Mouse (Mus musculus): ENCODE data around the gene Cacnb3. TPM values are rescaled to one million over a fixed set of nuclear protein-coding genes. Genes with fewer than 3 reads are reported as not detected.

The Cacnb3 gene
- total RNA-seq, 1 experiment: 32.0 TPM

DNA sequence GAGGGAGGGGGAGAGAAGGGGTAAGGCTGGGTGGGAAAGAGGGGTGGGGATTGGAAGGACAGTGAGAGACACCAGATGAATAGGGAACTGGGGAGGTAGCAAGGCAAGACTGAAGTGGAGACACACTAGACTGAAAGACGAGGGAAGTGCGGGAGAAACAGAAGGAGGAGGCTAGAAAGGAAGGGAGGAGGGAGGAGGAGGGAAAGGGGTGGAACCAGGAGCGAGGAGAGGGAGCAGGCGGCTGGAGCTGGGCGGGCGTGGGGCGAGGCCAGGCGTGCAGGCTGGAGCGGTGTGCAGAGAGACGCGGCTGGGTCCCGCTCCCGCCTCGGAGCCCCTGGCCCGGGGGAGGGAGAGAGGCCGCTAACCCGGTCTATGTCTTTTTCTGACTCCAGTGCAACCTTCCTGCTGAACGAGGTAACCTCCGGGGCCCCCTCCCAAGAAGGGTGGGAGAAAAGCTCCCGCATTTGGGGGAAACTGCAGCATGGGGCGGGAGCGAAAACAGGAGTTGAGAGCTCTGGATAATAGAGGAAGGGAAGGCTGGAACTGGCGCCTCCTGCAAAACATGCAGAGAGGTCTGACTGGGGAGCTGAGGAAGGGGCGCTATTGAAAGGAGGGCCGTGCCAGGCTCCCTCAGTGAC is 1.6 kb downstream of the Cacnb3 start:
- H3K27ac ChIP-seq (ENCODE audit: insufficient read depth, low read depth, low read length, poor library complexity, severe bottlenecking): no peak overlapping the region; the same call in 1 of the 2 replicates
- H3K36me3 ChIP-seq (ENCODE audit: control insufficient read depth, insufficient read depth, low read length, poor library complexity, severe bottlenecking): no peaks in the 10 kb centered on the region
- in situ Hi-C loops (cut with MboI; ENCODE audit: low sequenced_read_pairs in 2 of 2, unreplicated experiment in 2 of 2): no loop called here
- DNase-seq (ENCODE audit: low read depth, low spot score): no peak
- TF ChIP-seq HCFC1 (IDR thresholded peaks at IDR 0.05; ENCODE audit: borderline replicate concordance, insufficient read depth, low read length) (no peak), MAFK (IDR thresholded peaks at IDR 0.05; ENCODE audit: insufficient read depth, low read depth, low read length) (no peak), ZNF384 (IDR thresholded peaks at IDR 0.05; ENCODE audit: low read depth, low read length) (no peak), CHD2 (IDR thresholded peaks at IDR 0.05; ENCODE audit: low read depth, low read length) (no peak)
- H3K9ac ChIP-seq (ENCODE audit: insufficient read depth, low read depth, low read length, poor library complexity, severe bottlenecking): peak overlapping the region; percentile 15; the same call in 1 of the 2 replicates
- peaks cover 8 to 46% of the 10 kb centered on the region in 2 experiments; a peak in 3 of 4 replicates for H3K4me1 ChIP-seq (ENCODE audit: control insufficient read depth in 2 of 2, insufficient read depth in 2 of 2, low read length in 2 of 2, poor library complexity in 1 of 2)
- H3K9me3 ChIP-seq (ENCODE audit: control insufficient read depth, insufficient read depth, low read depth, low read length): no peaks in the 10 kb centered on the region
- peak overlapping the region; percentile 31 to 54 for H3K4me3 ChIP-seq (ENCODE audit: insufficient read depth in 1 of 2, low read depth in 1 of 2, low read length in 2 of 2, poor library complexity in 1 of 2, severe bottlenecking in 1 of 2)

DNA sequence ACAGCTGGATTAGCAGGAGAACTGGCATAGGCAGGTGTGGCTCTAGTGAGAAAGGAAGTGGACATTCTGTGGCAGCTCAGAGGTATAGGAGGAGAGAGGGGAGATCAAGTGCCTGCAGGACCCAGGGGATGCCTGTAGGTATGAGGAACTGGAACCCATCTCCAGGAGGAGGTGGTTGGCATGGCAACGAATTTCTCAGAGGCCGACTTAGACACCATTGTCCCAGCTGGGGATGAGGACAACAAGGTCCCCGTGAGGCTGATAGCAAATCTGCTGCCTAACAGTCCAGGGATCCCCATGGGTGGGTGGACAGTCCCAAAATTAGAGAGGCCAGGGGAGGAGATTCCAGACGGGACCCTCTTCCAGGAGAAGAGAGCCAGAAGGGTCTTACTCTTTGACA is 2.3 kb downstream of the Cacnb3 start:
- no peak for TF ChIP-seq CHD2 (IDR thresholded peaks at IDR 0.05; ENCODE audit: low read depth, low read length)
- no peak for TF ChIP-seq MAFK (IDR thresholded peaks at IDR 0.05; ENCODE audit: insufficient read depth, low read depth, low read length)
- TF ChIP-seq ZC3H11A (IDR thresholded peaks at IDR 0.05; ENCODE audit: borderline replicate concordance, low read depth, low read length): no peak
- no peak for TF ChIP-seq HCFC1 (IDR thresholded peaks at IDR 0.05; ENCODE audit: borderline replicate concordance, insufficient read depth, low read length)
- no peak for TF ChIP-seq ZNF384 (IDR thresholded peaks at IDR 0.05; ENCODE audit: low read depth, low read length)
- H3K4me3 ChIP-seq (ENCODE audit: insufficient read depth in 1 of 2, low read depth in 1 of 2, low read length in 2 of 2, poor library complexity in 1 of 2, severe bottlenecking in 1 of 2): no peak overlapping the region
- in situ Hi-C loops (cut with MboI; ENCODE audit: low sequenced_read_pairs in 2 of 2, unreplicated experiment in 2 of 2): no loop called here

DNA sequence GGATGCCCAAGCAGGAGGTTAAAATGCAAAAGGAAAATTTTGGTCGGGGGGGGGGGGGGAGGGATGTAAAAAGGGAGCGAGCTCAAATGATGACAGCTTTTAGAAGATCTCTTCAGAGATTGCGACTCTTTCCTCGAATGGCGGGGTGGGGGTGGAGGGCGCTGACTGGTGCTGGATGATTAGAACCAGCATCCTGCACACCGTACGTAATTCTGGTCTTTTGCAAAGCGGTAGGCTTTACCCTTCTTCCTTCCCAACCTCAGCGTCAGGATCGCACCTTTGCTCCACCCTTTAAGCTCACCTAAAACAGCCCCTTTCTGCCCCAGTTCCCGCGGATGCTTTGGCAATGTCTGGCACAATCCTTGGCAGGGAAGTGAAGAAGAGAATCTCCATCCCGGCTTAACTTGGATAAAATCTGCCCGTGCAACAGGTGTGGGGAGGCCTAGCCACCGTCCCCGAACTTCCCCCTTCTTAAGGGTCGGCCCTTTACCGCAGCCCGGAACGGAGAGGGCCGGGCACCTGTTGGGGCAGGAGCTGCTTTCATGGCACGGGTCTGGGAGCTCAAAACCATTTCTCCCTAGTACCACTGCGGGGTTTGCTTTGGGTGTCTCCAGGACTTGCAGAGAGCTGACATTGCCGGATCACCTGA is 3.3 kb downstream of the Cacnb3 start:
- Histone ChIP-seq H3K9ac (ENCODE audit: insufficient read depth, low read depth, low read length, poor library complexity, severe bottlenecking) (peak overlapping the region; percentile 78; the same call in 1 of the 2 replicates), H3K27ac (ENCODE audit: insufficient read depth, low read depth, low read length, poor library complexity, severe bottlenecking) (0 out of 2 replicates have a peak overlapping the region, but pooled peaks have one; percentile 76), H3K9me3 (ENCODE audit: control insufficient read depth, insufficient read depth, low read depth, low read length) (no peaks in the 10 kb centered on the region), H3K4me1 (ENCODE audit: control insufficient read depth in 2 of 2, insufficient read depth in 2 of 2, low read length in 2 of 2, poor library complexity in 1 of 2) (peaks cover 10 to 45% of the 10 kb centered on the region in 2 experiments), H3K36me3 (ENCODE audit: control insufficient read depth, insufficient read depth, low read length, poor library complexity, severe bottlenecking) (no peaks in the 10 kb centered on the region), H3K4me3 (ENCODE audit: insufficient read depth in 1 of 2, low read depth in 1 of 2, low read length in 2 of 2, poor library complexity in 1 of 2, severe bottlenecking in 1 of 2) (peak overlapping the region; percentile 79 to 93)
- no peak for DNase-seq (ENCODE audit: low read depth, low spot score)
- no peak for TF ChIP-seq ZC3H11A (IDR thresholded peaks at IDR 0.05; ENCODE audit: borderline replicate concordance, low read depth, low read length)
- no peak for TF ChIP-seq MAFK (IDR thresholded peaks at IDR 0.05; ENCODE audit: insufficient read depth, low read depth, low read length)
- no peak for TF ChIP-seq CHD2 (IDR thresholded peaks at IDR 0.05; ENCODE audit: low read depth, low read length)
- TF ChIP-seq HCFC1 (IDR thresholded peaks at IDR 0.05; ENCODE audit: borderline replicate concordance, insufficient read depth, low read length): no peak
- no peak for TF ChIP-seq ZNF384 (IDR thresholded peaks at IDR 0.05; ENCODE audit: low read depth, low read length)
- in situ Hi-C loops (cut with MboI; ENCODE audit: low sequenced_read_pairs in 2 of 2, unreplicated experiment in 2 of 2): no loop called here

More for the DNA sequence above, 2.3 kb downstream of the Cacnb3 start:
- Histone ChIP-seq H3K4me1 (ENCODE audit: control insufficient read depth in 2 of 2, insufficient read depth in 2 of 2, low read length in 2 of 2, poor library complexity in 1 of 2) (peaks cover 10 to 50% of the 10 kb centered on the region in 2 experiments), H3K9me3 (ENCODE audit: control insufficient read depth, insufficient read depth, low read depth, low read length) (no peaks in the 10 kb centered on the region), H3K9ac (ENCODE audit: insufficient read depth, low read depth, low read length, poor library complexity, severe bottlenecking) (peak overlapping the region; percentile 15; the same call in 1 of the 2 replicates), H3K36me3 (ENCODE audit: control insufficient read depth, insufficient read depth, low read length, poor library complexity, severe bottlenecking) (no peaks in the 10 kb centered on the region), H3K27ac (ENCODE audit: insufficient read depth, low read depth, low read length, poor library complexity, severe bottlenecking) (no peak overlapping the region)
- no peak for DNase-seq (ENCODE audit: low read depth, low spot score)

DNA sequence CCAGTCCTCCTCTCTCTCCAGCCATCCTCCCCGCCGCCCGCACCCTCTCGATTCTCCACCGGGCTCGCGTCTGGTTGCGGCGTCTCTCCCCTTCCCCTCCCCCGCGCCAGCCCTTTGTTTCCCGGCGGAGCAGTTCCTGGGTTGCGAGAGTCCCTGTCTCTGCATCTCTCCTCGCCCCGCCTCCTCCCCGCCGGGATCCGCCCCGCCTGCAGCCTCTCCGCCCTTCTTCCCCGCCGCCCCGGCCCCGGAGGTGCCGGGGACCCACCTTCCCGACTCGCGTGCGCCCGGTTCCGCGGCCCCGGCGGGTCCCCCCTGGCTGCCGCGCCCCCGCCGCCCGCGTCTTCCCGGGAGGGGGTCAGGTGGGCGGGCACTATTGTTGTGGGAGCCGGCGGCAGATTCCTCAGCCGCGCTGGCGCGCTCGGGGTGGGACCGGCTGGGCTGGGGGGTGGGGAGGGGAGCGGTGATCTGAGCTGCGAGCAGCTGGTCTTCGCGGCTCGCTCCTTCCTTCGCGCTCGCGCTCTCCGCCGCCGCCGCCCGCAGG is 4.0 kb downstream of the Cacnb3 start:
- peak; percentile 83 for DNase-seq (ENCODE audit: low read depth, low spot score)
- no peaks in the 10 kb centered on the region for H3K9me3 ChIP-seq (ENCODE audit: control insufficient read depth, insufficient read depth, low read depth, low read length)
- no peak for TF ChIP-seq HCFC1 (IDR thresholded peaks at IDR 0.05; ENCODE audit: borderline replicate concordance, insufficient read depth, low read length)
- TF ChIP-seq MAFK (IDR thresholded peaks at IDR 0.05; ENCODE audit: insufficient read depth, low read depth, low read length): no peak
- peak; percentile 37; the same call in 1 of the 2 replicates for TF ChIP-seq CHD2 (IDR thresholded peaks at IDR 0.05; ENCODE audit: low read depth, low read length)
- peaks cover 10 to 43% of the 10 kb centered on the region in 2 experiments for H3K4me1 ChIP-seq (ENCODE audit: control insufficient read depth in 2 of 2, insufficient read depth in 2 of 2, low read length in 2 of 2, poor library complexity in 1 of 2)
- peak overlapping the region; percentile 78 for H3K9ac ChIP-seq (ENCODE audit: insufficient read depth, low read depth, low read length, poor library complexity, severe bottlenecking)
- peaks cover 3% of the 10 kb centered on the region; the same call in 1 of the 2 replicates for H3K36me3 ChIP-seq (ENCODE audit: control insufficient read depth, insufficient read depth, low read length, poor library complexity, severe bottlenecking)
- in situ Hi-C loops (cut with MboI; ENCODE audit: low sequenced_read_pairs in 2 of 2, unreplicated experiment in 2 of 2): no loop called here
- peak overlapping the region; percentile 76 for H3K27ac ChIP-seq (ENCODE audit: insufficient read depth, low read depth, low read length, poor library complexity, severe bottlenecking)
- peak overlapping the region; percentile 79 to 93 for H3K4me3 ChIP-seq (ENCODE audit: insufficient read depth in 1 of 2, low read depth in 1 of 2, low read length in 2 of 2, poor library complexity in 1 of 2, severe bottlenecking in 1 of 2)

All from ES-E14 (cell line).